Mouse (Mus musculus) right cerebral cortex, postnatal 14 days (tissue): Measurements from ENCODE around the gene Aif1.
"Not testable (repeated sequence)": the region's sequence is repeated elsewhere in the genome, so short reads cannot be mapped to it uniquely, and the experiment has no call there.

ENCODE experiments used
- DNase-seq: peaks from one replicate; pipeline ENCODE4 v3.0.0; 2022

Aif1 gene

DNA sequence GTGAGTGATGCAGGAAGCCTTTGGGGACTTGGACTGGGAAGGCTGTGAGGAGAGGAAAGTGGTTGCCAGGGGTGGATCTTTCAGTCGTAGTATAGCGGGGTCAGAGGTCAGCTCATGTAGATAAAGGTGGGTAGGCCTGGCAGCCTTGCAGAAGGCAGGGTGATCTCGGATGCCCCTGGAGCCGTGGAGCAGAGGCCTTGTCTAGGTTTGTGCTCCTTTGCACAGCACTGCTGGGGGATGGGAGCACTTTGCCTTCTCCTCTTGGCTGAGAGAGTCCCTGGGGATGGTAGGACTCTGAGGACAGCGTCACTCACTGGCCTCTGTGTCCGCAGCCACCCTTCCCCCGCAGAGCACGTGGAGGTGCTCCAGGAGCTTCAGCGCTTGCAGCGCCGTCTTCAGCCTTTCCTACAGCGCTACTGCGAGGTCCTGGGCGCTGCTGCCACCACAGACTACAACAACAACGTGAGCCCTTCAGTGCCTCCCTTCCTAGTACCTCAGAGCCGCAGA lies 35.3 kb downstream of the Aif1 start:
- no peak for DNase-seq

DNA sequence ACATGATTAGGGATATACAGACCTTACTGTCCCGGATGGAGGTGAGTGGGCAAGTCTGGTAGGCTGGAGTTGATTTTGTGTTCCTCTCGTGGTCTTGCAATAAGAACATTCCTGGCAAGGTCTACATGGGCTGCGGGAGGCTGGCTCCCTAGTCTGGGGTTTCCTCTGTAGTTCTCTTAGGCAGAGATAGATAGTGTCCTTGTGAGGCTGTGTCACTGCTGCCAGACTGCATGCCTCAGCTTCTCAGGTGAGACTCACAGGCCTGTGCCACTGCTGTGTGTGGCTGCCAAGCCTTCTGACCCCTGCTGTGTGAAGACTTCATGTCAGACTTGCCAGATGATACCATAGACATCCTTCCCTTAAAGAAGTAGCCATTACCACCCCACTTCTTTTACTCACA lies 36.6 kb downstream of the Aif1 start:
- DNase-seq, result no peak

DNA sequence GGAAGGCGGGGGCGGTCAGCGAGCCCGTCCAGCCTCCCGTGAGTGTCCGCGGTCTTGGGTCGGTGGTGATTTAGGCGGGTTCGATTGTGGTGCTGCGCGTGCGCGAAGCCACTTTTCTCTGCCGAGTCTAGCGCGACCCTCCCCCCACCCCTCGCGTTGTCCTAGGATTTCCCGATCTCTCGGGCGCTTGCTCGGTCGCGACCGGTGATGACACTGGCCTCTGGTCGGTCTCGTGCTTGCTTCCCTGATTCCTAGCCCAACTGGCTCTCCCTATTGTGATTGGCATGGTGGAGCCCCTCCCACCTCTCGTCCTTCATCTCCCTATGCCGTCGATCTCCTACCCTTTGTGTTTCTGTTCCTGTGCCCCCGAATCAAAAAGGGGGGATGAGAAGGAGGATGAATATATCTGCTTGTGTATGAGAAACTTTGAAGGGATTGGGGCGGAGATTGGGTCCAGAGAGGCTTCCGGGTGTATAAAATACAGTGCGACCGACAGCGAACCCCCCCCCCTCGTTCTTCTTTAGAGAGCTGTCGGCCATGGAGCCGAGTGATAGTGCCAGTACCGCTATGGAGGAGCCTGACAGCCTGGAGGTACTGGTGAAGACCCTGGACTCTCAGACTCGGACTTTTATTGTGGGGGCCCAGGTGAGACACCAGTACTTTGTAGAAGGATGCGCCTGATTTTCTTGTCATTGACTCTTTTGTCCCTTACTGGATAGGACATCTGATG lies 40.1 kb downstream of the Aif1 start:
- DNase-seq, result no peak

DNA sequence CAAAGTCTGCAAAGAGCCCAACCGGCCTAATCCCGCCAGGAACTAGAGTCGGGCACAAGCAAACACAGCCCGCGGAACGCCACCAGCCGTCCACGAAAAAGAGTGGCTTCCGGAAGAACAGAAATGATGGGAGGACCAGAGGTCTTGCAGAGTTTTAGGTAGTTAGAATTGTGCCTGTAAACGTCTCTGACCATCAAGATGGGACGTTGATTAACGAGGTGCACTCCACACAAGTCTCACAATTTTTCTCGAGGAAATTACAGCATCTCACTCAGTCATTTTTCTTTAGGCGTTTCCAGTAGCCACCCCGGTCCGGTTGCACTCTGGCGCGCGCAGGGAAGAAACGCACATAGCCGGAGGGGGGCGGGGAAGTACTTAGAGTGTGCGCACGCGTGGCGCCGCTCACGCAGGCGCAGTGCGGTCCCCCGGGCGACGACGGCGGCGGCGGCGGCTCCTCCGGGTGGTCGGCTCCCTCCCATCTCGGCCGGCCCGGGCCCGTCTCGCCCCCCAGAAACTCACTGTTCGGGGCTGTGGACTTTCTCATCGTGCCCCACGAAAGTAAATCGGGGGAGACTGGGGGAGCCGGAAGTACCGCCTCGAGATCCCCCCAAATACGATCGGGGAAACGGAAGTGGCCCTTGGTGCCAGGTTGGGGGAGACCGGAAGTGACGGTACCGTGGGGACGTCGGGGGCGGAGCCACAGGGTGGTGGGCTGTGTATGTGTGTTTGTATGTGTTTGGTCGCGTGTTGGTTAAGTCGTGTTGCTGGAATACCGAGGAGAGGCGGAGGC lies 40.9 kb downstream of the Aif1 start, which contains the start of gene Bag6:
Gene Bag6, plus strand, starts transcription at position 378 of the 790 bp plus-strand sequence.
- peak; percentile 96 for DNase-seq

DNA sequence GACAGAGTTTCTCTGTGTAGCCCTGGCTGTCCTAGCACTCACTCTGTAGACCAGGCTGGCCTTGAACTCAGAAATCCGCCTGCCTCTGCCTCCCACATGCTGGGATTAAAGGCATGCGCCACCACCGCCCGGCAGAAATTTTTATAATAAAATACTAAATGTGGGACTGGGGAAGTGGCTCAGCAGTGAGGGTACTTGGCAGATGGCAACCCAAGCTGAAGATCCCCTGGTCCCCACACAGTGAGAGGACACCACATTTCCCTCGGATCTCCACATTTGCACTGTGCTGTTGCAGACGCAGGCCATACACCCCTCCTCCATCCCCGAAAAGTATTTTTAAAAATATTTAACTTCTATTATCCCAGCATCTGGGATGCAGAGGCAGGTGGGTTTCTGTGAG lies 42.4 kb downstream of the Aif1 start:
- DNase-seq, result no peak

DNA sequence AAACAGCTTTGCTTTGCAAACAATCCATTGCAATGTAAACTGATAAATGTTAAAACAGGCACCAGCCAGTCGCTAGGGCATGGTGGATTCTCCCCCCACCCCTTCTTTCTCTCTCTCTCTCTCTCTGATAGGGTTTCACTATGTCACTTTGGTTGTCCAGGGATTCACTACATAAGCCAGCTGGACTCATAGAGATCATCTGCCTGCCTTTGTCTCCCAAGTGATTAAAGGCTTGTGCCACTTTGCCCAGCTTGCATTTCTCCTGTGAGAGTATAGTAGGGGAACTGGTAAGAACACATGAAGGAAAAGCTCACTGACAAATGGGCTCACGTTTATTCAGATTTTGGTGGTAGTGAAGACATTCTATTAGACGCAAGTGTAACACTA lies 43.7 kb downstream of the Aif1 start:
- no peak for DNase-seq

DNA sequence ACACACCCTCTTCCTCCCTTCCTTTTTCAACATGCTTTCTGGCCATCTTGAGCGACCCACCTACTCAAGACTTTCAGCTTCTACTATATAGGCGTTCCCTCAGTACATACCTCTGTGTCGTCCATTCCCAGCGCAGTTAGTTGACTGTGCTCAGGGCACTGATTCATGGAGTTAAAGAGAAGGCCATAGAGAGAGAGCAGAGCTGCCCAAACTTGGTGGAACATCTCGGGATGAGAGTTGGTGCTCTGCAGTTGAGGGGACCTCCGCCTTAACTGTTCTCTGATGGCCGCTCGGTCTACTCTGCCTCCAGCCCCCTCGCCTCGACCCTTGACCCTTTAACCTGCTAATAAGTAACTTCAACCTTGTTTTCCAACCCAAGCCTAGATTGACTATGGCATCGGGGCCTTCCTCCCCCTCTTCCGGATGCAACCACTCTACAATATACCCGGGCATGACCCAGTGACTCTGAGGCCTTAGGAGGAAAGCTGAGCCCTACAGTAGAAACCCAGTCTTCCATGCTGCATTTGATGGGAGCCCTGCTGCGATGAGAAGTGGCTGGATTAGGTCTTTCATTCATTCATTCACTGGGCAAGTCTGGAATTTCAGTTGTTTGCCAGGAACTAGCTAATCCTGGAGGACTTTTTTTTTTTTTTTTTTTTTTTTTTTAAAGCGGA lies 44.2 kb downstream of the Aif1 start, which contains the start of gene Apom:
Gene Apom, minus strand, starts transcription at position 551 of the 674 bp plus-strand sequence.
- no peak for DNase-seq

DNA sequence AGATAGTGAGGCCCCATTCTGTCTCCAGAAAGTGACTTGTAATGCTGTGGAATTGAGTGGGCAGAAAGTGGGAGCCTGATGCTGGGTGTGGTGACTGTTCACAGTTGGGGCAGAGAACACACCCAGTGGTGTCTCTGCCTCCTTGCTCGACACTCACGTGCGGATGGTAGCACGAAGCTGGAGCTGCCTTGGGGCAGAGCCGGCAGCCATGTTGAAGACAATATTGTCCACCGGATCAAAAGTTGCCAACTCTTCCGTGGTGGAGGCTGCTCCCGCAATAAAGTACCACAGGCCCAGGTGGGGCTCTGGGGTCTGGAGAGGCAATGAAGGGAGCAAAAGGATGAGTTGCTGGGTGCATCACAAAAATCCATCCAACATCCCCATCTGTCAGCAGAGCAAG lies 44.8 kb downstream of the Aif1 start:
- no peak for DNase-seq

DNA sequence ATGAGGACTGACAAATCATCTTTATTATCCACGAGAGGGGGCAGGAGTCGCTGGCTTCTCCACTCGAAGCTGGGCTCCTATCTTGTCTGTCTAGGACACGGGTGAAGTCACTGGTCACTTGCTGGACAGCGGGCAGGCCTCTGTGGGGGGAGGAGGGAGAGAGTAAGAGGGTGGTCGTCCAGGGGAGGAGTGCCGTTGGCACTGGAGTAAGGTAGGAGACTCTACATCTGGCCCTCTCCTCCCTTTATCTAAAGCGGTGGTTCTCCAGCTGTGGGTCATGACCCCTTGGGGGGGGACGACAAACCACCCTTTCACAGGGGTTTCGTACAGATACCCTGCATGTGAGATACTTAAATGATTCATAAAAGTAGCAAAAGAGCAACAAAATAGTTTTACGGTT lies 46.9 kb downstream of the Aif1 start:
- DNase-seq, result no peak

DNA sequence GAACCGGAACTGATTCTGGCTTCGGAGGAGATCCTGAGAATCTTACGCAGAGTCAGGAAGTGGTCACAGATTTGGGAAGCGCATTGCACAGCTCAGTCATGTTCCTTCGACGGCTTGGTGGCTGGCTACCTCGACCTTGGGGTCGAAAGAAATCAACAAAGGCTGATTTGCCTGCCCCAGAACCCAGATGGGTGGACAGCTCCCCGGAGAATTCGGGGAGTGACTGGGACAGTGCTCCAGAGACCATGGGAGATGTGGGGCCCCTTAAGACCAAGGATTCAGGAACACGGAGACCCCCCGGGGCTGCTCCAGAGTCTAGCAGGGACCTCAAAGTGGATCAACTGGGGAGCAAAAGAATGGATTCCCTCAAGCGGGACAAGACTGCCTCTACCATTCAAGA lies 48.9 kb downstream of the Aif1 start:
- DNase-seq, result no peak

DNA sequence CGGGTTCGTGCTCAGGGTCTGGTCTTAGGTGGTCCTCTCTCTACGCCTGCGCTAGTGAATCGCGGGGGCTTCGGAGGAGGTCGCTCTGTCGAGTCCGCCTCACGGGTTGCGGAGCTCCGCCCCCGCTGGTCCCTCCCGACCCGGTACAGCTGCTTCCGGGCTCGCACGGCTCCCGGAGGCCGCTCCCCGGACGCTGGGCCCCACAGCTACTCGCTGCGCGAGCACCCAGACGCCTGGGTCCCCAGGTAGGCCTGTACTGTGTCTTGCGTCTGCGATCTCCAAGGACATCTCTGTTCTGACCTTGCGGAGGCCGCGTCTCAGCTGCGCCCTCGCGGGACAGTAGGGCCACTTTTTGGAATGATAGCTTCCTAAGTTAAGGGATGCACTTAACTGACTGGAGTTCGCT lies 49.7 kb downstream of the Aif1 start, which contains the start of gene D17H6S53E:
Gene D17H6S53E, plus strand, starts transcription at position 168 of the 406 bp plus-strand sequence.
- peak; percentile 73 for DNase-seq

DNA sequence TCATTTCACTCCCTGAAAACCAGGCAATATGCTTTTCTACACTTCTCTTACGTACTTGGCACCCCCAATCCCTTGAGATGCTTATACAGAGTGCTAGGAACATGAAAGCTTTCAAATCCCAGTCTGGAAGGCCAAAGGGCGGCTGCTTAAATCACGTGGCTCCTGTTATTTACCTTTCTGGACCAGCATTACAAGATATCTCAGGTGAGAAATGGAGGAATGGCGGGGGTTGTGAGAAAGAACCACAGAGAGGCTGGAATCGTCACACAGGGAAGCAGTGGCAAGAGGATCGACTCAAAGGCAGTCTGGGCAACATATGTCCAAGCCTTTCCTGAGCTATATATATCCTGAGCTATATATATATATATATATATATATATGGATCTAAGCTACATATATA lies 50.3 kb downstream of the Aif1 start:
- no peak for DNase-seq

DNA sequence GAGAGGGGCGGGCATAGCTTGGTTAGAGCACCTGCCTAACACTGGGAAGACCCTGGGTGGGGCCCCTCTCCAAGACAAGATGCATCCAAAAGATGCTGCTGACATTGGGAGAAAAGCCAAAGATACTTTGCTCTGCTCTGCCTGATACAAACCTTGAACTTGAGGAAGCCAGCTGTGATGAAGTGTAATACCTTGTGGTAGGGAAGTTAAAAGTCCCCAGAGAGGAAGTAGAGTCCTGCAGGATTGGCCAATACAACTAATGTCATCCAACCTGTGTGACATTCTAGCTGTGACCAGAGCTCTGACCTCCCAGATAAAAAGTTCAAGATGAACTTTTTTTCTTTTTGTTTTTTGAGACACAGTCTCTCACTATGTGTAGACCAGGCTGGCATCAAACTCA lies 50.8 kb downstream of the Aif1 start:
- DNase-seq, result no peak

DNA sequence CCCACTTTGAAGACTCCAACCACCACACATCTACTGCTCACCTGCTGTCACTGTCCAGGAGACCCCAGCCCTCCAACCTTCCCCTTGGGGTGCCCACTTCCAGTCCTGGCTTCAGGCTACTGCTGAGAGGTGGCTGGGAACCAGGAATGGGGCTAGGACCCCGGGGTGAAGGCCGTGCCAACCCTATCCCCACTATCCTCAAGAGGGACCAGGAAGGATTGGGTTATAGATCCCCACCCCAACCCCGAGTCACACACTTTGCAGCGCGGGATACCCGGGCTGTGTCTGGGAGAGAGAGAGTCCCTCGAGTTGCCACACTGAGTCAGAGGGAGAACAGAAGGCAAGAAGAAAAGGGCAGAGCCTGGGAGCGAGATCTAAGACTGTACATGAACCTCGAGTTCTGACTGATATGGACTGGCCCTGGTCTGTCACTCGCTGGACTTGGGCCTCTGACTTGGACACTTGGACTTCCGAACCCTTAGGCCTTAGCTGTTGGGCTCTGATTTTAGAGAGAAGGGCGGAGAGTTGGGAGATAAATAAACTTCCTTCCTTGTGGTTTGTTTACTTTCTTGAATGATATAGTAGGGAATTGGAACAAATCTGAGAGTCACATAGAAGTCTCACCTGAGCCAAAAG lies 51.5 kb downstream of the Aif1 start:
- DNase-seq, result not testable (repeated sequence)

DNA sequence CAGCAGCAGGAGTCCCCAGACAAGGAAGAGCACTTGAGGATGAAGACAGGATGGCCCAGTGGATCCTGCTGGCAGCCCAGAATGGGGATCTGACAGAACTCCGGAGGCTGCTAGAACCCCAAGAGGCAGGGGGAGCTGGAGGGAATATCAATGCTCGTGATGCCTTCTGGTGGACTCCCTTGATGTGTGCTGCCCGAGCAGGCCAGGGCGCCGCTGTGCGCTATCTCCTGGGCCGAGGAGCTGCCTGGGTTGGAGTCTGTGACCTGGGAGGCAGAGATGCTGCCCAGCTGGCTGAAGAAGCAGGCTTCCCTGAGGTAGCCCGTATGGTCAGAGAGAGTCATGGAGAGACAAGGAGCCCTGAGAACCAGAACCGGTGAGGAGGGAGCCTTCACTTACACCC lies 52.6 kb downstream of the Aif1 start:
- not testable (repeated sequence) for DNase-seq

DNA sequence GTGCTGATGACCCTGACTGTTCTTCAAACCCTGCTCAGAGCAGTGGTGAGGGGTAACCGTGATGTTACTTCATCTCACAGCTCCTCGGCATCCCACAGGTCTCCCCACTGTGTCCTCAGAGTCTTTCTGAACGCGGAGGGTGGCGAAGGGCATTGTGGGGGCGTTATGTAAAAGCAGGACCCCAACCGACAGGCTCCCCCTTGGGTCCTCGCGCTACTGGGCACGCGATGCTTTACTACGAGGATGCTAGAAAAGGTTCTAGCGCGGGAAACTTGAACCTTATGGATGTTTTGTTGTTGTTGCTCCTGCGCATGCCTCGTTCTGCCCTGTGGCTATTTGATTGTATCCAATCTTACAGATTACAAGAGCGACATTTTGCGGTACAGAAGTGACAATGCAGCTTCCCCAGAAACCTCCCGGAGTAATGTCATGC lies 54.0 kb downstream of the Aif1 start, which contains the start of gene Csnk2b:
Gene Csnk2b, minus strand, starts transcription at position 183 of the 433 bp plus-strand sequence.
- peak; percentile 60 for DNase-seq

DNA sequence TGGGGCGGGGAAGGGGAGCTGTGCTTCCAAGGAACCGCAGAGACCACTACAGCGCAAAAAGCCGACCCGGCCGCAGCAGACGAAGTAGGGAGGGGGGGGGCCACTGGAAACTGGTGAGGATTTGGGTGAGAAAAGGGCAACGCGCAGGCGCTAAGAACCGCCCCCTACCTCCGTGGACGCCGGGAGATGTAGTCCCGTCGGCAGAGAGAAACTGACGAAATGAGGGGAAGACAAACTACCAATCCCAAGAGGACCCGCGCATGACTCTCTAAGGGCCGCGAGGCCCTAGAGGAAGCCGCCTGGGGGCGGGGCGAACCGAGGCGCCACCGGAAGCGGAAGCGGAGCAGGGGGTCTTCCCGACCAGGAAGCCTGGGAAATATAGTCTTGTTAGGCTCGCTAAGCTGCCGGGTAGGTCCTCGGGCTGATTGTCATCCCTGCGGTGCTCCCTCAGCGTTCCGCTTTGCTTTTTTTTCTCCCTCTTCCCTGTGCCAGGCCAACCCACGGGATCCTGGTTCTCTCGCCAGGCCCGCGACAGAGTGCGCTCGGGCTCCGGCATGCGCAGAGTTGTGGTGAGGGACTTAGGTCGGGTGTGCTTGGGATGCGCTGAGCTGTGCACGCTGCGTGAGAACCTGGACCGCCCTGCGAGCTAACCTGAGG lies 54.6 kb downstream of the Aif1 start, which contains the start of gene Gpank1:
Gene Gpank1, plus strand, starts transcription at position 313 of the 657 bp plus-strand sequence.
- DNase-seq, result peak; percentile 96
